Mouse (Mus musculus) testis, adult 2 months (tissue): ENCODE data around the gene 4930558K02Rik. TPM values are rescaled to one million over a fixed set of nuclear protein-coding genes. Genes with fewer than 3 reads are reported as not detected.

Source experiments
- H3K27ac ChIP-seq: fragments of 200-500 bp; 2 replicates; pipeline ENCODE4 v1.5.1; 2012; ENCODE audit warnings: low read depth, low read length; ENCODE audit not compliant: control insufficient read depth, insufficient read depth
- H3K27me3 ChIP-seq: fragments of 200-500 bp; 2 replicates; pipeline ENCODE4 v1.6.1; 2012; ENCODE audit warnings: mild to moderate bottlenecking, low read length, moderate library complexity; ENCODE audit not compliant: control insufficient read depth, insufficient read depth
- H3K36me3 ChIP-seq: fragments of 200-500 bp; 2 replicates; pipeline ENCODE4 v1.6.1; 2012; ENCODE audit warnings: mild to moderate bottlenecking, low read length; ENCODE audit not compliant: control insufficient read depth, insufficient read depth
- H3K4me1 ChIP-seq: fragments of 200-500 bp; 2 replicates; pipeline ENCODE4 v1.6.1; 2012; ENCODE audit warnings: low read length; ENCODE audit not compliant: control insufficient read depth, insufficient read depth
- H3K4me3 ChIP-seq: fragments of 200-500 bp; 2 replicates; pipeline ENCODE4 v1.5.1; 2012; ENCODE audit warnings: low read depth, mild to moderate bottlenecking, low read length, moderate library complexity, mixed read lengths; ENCODE audit not compliant: control insufficient read depth
- CTCF ChIP-seq: fragments of 200-500 bp; IDR thresholded peaks from 2 replicates; pipeline ENCODE4 v1.5.1; 2012; ENCODE audit warnings: low read depth, mild to moderate bottlenecking, inconsistent platforms, low read length, moderate library complexity; ENCODE audit not compliant: control insufficient read depth, insufficient read depth, insufficient replicate concordance
- POLR2A ChIP-seq: fragments of 200-500 bp; IDR thresholded peaks from 2 replicates; pipeline ENCODE4 v1.6.1; 2012; ENCODE audit warnings: low read depth, mild to moderate bottlenecking, inconsistent platforms, low read length, moderate library complexity; ENCODE audit not compliant: control insufficient read depth
- polyA plus RNA-seq: library from polyadenylated mRNA; depleted of rRNA; stranded (reverse); fragments of >200 nt; gene quantifications from 2 replicates; pipeline ENCODE4 v1.2.3, GENCODE M21; 2012

4930558K02Rik gene
- polyA plus RNA-seq, 1 experiment: 18.1 TPM

DNA sequence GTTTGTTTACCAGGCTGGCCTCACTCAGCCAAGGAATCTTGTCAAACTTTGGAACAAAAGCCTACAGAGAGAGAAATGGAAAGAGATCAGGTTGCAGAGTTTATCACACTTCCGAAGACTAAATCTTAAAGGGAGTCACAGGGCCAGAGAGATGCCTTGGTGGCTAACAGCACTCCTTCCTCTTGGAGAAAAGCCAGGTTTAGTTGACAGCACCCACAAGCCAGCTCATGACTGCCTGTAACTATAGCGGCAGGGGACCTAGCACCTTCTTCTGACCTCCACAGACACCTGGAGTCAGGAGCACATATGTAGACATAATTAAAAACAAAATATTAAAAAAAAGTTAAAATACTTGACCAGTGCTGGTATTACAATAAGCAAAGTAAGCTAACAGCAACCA lies 11.5 kb downstream of the 4930558K02Rik start:
- Histone ChIP-seq H3K27ac (no peak overlapping the region), H3K27me3 (no peaks in the 10 kb centered on the region), H3K4me3 (no peak overlapping the region), H3K36me3 (no peaks in the 10 kb centered on the region), H3K4me1 (peaks cover 5% of the 10 kb centered on the region; the same call in 1 of the 2 replicates)
- TF ChIP-seq POLR2A (no peak), CTCF (no peak)

DNA sequence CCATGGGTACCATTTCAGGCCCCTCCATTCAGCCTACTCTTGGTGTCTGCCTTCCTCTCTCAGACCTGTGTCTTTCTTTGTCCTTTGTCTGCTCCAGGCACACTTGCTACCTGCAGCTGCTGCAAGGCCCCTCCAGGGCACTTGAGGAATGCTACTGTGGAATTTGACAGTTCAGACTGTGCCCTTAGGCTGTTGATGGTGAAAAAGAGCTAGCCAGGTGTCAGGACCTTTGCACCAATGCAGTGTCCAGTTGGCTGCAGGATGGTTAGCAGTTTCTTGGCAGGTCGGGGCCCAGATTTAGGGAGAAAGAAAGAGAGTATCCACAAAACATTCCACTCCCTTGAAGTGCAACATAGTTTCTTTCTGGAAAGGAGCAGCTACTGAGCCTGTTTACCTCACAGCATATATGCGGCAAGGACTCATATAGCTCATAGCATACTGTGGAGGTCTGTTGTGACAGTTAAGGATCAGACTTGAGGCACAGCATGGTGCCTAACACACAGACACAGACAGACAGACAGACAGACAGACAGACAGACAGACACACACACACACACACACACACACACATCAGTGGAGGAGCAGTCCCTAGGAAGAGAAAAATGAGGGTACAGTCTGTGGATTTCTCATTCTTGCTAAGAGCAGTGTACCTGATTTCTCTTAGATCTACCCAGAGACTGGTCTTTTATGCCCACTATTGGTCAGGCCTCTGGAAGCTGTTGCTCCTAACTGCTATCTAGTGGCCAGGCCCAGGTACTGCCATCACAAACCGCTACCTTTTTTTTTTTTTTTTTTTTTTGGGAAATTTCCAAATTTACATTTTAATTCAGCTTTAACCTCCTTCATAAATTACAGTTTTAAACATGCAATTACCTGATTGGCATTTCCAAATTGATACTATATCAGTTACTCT lies 16.7 kb downstream of the 4930558K02Rik start:
- H3K27me3 ChIP-seq: no peaks in the 10 kb centered on the region
- no peak overlapping the region for H3K4me3 ChIP-seq
- H3K27ac ChIP-seq: 0 out of 2 replicates have a peak overlapping the region, but pooled peaks have one; percentile 10
- H3K36me3 ChIP-seq: no peaks in the 10 kb centered on the region
- TF ChIP-seq CTCF: peak; percentile 15; the same call in 1 of the 2 replicates
- TF ChIP-seq POLR2A: no peak
- no peaks in the 10 kb centered on the region; the same call in 1 of the 2 replicates for H3K4me1 ChIP-seq

- Histone ChIP-seq H3K27ac (no peak overlapping the region), H3K36me3 (no peaks in the 10 kb centered on the region), H3K4me1 (no peaks in the 10 kb centered on the region; the same call in 1 of the 2 replicates), H3K4me3 (no peak overlapping the region), H3K27me3 (no peaks in the 10 kb centered on the region)
- no peak for TF ChIP-seq CTCF
- TF ChIP-seq POLR2A: no peak
These were observed 21.2 kb downstream of the 4930558K02Rik start for GRCm38 (mm10) chr1:161957964-161958950.

DNA sequence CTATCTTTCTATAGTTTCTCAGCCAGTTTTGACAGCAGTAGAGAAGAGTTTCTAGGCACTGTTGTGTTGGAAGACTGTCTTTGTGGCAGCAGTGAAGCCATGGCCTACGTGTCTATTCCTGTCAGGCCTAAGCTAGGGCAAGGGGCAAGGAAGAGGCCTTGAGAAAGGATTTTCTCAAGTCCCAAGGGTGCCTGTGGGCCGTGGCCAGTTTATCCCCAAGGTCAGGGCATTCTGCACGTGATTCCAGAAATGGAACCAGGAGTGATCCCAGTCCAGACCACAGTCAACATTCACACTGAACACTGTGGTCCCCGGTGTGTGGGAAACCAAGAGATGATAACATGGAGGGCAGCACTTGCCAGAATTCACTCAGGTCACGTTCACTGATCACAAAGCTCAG lies 23.6 kb downstream of the 4930558K02Rik start:
- Histone ChIP-seq H3K4me1 (no peaks in the 10 kb centered on the region), H3K27ac (no peak overlapping the region), H3K36me3 (no peaks in the 10 kb centered on the region), H3K27me3 (no peaks in the 10 kb centered on the region), H3K4me3 (no peak overlapping the region)
- TF ChIP-seq POLR2A: no peak
- TF ChIP-seq CTCF: no peak

GRCm38 (mm10) chr1:161952599-161952998 lies 26.8 kb downstream of the 4930558K02Rik start:
- Histone ChIP-seq H3K27me3 (no peaks in the 10 kb centered on the region), H3K36me3 (no peaks in the 10 kb centered on the region), H3K4me1 (no peaks in the 10 kb centered on the region), H3K27ac (no peak overlapping the region), H3K4me3 (no peak overlapping the region)
- TF ChIP-seq CTCF (no peak), POLR2A (no peak)

DNA sequence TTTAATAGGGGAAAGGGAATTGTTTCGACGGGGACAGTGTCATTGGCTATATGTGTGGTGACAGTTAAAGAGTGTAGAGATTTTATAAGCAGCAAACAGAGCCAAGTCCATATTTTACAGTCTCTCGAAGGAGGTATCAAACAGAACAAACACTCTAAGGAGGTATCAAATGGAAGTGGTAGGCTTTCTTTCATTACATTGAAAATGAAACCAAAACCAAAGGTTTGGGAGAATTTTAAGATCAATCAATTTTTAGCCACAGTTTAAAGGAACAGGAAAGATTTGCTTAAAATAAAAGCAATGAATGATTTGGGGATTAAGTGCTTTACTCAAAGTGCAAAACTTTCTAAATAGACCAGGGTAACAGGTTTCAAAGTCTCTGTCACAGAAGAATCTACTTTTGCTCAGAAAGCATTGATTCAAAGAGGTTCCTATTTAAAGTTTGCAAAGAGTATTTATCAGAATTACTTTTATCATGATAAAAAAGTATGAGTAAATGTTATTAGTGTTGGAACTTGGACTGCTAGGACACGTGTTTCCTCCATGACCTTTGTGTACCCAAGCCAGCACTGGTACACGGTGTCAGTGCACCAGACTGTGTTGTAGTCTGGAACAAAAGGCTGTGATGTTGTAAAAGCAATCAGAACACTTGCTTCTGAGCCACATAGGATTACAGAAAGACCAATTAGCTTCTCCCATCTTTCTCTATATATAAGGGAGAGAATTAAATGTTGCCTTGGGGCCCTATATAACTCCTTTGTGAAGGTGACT lies 28.2 kb downstream of the 4930558K02Rik start:
- Histone ChIP-seq H3K36me3 (no peaks in the 10 kb centered on the region), H3K27ac (no peak overlapping the region), H3K4me1 (no peaks in the 10 kb centered on the region), H3K4me3 (no peak overlapping the region), H3K27me3 (no peaks in the 10 kb centered on the region)
- no peak for TF ChIP-seq POLR2A

GRCm38 (mm10) chr1:161942082-161942481 lies 37.4 kb downstream of the 4930558K02Rik start:
- H3K4me1 ChIP-seq: no peaks in the 10 kb centered on the region
- no peaks in the 10 kb centered on the region for H3K36me3 ChIP-seq
- H3K27ac ChIP-seq: no peak overlapping the region
- no peak overlapping the region for H3K4me3 ChIP-seq
- no peak for TF ChIP-seq CTCF
- TF ChIP-seq POLR2A: no peak
- H3K27me3 ChIP-seq: no peaks in the 10 kb centered on the region
